Mouse (Mus musculus): Measurements from ENCODE around the gene Arrdc2. TPM values are rescaled to one million over a fixed set of nuclear protein-coding genes. Genes with fewer than 3 reads are reported as not detected.
A peak's percentile ranks its signal among the peaks of the same experiment; 100 is the strongest.

Arrdc2 gene
- total RNA-seq, 2 experiments from 2014 or later: 27.3 to 62.9 TPM

DNA sequence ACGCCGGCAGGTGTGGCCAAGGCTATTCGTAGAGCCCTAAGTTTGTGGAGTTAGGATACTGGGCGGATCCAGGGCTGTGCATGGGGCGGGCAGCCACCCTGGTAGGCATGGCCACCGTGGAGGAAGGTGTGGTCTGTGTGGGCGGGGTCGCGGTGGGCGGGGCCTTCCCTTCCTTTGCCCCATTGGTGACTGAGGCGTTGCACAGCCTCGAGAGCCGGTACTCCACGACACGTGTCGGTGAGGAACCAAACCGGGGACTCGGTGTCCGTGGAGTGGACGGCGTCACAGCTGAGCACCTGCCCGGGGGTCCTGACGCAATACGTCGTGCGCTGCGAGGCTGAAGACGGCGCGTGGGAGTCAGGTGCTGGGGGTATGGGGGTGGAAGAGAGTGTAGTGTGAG, 22.8 kb downstream of the Arrdc2 start:
- no peak for ATAC-seq (replicated peaks; ENCODE audit: low FRiP score, poor library complexity, severe bottlenecking)

- ATAC-seq (replicated peaks; ENCODE audit: low FRiP score, poor library complexity, severe bottlenecking): no peak
Observed at GRCm38 (mm10) chr8:70812885-70813284, 26.6 kb downstream of the Arrdc2 start.

- ATAC-seq (replicated peaks; ENCODE audit: low FRiP score, poor library complexity, severe bottlenecking): no peak
Observed at GRCm38 (mm10) chr8:70812055-70812454, 27.5 kb downstream of the Arrdc2 start.

DNA sequence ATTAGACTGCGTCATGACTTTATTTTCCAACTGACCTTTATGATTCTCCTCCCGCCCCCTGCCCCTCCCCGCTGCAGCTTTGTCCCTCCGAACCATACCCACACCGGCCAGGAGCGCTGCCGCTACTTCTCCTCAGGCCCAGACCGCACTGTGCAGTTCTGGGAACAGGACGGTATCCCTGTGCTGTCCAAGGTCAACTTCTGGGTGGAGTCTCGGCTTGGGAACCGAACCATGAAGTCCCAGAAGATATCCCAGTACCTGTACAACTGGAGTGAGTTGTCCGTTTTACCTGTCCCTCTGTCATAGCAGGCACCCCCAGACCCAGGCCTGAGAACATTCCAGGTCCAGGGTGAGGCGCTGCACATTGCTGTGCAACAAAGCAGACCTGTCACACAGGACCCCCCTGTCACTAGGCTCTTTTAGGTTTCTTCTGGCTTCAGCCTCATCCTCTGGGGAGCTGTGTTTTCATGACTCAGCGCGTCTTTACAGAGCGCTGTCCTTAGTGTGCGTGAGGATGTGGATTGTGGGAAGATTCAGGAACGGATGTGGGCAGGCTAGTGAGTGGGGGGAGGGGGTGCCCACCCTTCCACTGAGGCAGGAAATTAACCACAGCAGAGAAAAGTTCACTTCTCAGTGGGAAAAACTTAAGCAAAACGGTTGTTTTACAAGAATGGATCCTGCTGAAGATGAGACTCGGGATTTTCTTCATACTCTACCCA, 28.4 kb downstream of the Arrdc2 start:
- no peak for ATAC-seq (replicated peaks; ENCODE audit: low FRiP score, poor library complexity, severe bottlenecking)

- ATAC-seq (replicated peaks; ENCODE audit: low FRiP score, poor library complexity, severe bottlenecking): no peak
Observed at GRCm38 (mm10) chr8:70808955-70809701, 30.4 kb downstream of the Arrdc2 start.

- no peak for ATAC-seq (replicated peaks; ENCODE audit: low FRiP score, poor library complexity, severe bottlenecking)
Observed at GRCm38 (mm10) chr8:70808239-70808638, 31.3 kb downstream of the Arrdc2 start, which contains the start of gene Il12rb1. Il12rb1 (plus strand) TSS chr8:70808449.

DNA sequence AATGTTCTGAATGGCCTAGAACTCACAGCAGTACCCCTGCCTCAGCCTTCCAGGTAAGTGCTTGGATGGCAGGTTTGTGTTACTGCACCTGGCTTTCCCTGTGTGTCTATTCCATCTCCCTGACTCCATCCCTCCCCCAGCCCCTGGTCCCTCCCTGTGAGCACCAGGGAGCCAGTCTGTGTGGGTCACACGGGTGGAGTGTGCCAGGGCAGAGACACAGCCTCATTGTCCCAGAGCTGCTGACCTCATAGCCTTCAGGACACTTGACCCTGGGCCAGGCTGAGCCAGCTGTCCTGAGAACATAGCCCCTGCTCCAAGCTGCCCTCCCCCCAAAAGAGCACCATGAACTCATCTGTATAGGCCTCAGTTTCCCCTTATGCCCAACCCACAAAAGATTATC, 32.2 kb downstream of the Arrdc2 start:
- no peak for ATAC-seq (replicated peaks; ENCODE audit: low FRiP score, poor library complexity, severe bottlenecking)

DNA sequence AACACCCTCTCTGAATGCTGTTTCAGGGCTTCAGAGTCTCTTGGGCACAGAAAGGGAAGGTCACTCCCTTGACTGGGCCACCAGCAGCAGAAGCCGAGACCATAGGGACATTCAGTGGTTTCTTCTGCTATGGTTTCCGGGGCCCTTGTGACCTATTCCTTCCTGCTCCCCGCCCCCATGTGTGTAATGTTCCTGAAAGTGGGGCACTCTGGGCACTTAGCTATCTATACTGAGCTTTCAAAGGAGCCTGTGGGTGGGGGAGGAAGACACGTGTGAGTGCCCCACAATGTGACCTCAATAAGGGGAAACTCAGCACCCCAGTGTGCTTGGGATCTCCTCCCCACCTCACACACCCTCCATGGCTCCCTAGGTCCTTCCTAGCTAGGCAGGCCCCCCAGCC, 33.0 kb downstream of the Arrdc2 start:
- no peak for ATAC-seq (replicated peaks; ENCODE audit: low FRiP score, poor library complexity, severe bottlenecking)

- peak; percentile 93 for ATAC-seq (replicated peaks; ENCODE audit: low FRiP score, poor library complexity, severe bottlenecking)
Observed at GRCm38 (mm10) chr8:70804481-70805206, 34.9 kb downstream of the Arrdc2 start, which contains the start of gene Mast3. Mast3 (minus strand) TSS chr8:70805054.

- ATAC-seq (replicated peaks; ENCODE audit: low FRiP score, poor library complexity, severe bottlenecking): no peak
Observed at GRCm38 (mm10) chr8:70803761-70804480, 35.6 kb downstream of the Arrdc2 start.

DNA sequence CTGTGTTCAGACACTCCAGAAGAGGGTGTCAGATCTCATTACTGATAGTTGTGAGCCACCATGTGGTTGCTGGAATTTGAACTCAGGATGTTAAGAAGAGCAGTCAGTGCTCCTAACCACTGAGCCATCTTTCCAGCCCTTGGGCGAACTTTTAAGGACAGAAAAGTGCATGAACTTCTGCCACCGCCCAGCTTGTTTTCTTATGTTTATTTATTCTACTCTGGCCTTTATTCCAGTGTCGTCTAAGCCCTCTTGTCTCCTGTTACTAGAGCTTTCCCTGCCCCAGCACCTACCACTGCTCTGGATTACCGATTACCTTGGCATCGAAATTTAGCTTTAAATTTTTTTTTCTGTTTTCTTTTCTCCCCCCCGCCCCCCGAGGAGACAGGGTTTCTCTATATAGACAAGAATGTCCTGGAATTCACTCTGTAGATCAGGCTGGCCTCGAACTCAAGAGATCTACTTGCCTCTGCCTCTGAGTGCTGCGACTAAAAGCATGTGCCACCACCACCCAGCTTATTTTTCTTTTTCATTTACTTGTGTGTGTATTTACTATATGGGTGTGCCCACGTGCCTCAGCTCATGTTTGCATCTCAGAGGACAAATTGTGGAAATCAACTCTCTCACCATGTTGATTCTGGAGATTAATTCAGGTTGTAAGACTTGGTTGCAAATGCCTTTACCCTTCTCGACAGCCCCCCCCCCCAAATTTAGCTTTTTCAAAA, 36.6 kb downstream of the Arrdc2 start:
- no peak for ATAC-seq (replicated peaks; ENCODE audit: low FRiP score, poor library complexity, severe bottlenecking)

DNA sequence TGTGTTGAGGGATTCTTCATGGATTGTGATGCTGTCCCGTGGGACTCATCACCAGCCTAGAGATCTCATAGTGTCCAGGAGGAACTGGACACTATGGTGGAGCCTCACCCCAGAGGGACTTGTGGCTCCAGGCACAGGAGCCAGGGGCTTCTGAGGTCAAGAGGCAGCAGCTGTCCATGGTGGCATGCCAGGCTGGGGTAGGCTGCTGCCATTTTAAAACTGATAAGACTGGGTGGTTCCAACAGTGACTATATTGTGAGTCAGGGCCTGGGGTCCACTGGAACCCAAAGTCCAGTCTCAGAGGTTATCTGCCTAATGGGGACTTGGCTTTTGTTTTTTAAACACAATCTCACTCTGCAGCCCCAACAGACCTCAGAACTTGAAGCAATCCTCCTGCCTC, 37.7 kb downstream of the Arrdc2 start:
- ATAC-seq (replicated peaks; ENCODE audit: low FRiP score, poor library complexity, severe bottlenecking): no peak

DNA sequence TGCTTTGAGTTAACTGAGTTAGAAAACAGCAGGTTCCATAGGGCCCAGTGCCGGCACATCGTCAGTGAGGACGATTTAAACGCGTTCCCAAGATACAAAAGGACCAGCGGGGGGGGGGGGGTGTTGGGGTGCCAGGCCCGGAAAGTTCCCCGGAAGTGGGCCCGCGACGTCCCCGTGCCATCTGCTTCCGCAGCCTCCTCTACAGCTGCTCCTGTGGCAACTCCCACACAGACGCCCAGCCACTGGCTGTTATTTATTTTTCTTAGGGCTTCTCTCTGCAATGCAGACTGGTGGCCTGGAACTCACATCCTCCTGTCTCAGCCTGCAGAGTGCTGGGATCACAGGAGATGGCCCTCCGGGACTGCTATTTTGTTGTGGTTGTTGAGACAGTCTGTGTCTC, 38.4 kb downstream of the Arrdc2 start:
- ATAC-seq (replicated peaks; ENCODE audit: low FRiP score, poor library complexity, severe bottlenecking): no peak

GRCm38 (mm10) chr8:70800648-70801047, 38.9 kb downstream of the Arrdc2 start:
- ATAC-seq (replicated peaks; ENCODE audit: low FRiP score, poor library complexity, severe bottlenecking): no peak

GRCm38 (mm10) chr8:70798281-70798680, 41.2 kb downstream of the Arrdc2 start:
- ATAC-seq (replicated peaks; ENCODE audit: low FRiP score, poor library complexity, severe bottlenecking): no peak

GRCm38 (mm10) chr8:70797081-70798070, 42.1 kb downstream of the Arrdc2 start:
- ATAC-seq (replicated peaks; ENCODE audit: low FRiP score, poor library complexity, severe bottlenecking): peak; percentile 78

DNA sequence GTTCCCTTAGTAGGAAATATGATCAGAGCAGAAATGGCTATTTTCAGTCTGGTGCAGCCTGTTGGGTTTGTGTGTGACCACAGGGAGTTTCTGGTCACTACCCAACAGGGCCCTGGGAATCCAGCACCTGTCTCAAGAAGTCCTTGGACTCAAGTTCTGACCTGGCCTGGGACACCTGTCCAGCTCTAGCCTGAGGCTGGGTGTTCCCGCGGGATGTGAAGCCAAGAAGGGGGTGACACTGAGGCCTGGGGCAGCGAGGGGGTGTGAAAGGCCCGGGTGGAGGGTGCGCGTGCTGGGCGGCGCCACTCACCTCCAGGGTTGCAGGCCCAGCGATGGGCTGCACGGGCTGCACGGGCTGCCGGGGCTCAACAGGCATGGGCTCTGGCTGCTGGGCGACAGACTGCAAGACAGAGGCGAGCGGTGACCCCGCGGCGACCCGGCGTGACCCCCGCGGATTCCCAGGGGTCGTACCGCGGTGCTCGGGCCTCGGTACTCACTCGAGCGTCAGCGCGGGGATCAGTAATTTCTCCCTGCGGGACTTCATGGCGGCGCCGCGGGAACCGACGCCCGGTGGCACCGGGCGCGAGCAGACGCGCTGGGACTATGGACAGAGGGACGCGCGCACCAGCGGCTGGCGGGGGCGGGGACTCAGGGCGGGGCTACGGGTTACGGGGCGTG, 43.0 kb downstream of the Arrdc2 start:
- ATAC-seq (replicated peaks; ENCODE audit: low FRiP score, poor library complexity, severe bottlenecking): no peak; the same call in 1 of the 2 replicates

DNA sequence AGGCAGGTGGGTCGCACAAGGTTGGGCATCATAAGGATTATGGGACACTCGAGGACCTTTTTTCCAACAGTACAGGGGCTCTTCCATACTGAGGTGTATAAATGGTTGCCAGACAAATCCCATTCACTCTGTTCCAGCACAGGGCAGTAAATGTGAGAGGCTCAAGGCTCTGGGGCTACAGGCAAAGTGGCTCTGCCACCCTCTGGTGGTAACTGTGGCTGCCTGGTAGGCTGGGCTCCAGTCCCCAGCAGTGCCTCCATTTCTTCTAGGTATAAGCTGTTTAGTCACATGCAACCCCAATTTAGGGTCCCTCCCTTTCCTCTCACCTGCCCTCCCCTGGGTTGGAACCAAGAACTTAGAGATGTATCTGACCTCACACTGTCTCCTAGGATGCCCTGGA, 44.1 kb downstream of the Arrdc2 start:
- ATAC-seq (replicated peaks; ENCODE audit: low FRiP score, poor library complexity, severe bottlenecking): no peak

All from erythroid progenitor cell, adult 5-6 weeks (primary cell).